Mouse (Mus musculus) urinary bladder, adult 18-20 months (tissue): ENCODE data around the gene Mpp3.
A peak's percentile ranks its signal among the peaks of the same experiment; 100 is the strongest.
"Not testable (repeated sequence)": the region's sequence is repeated elsewhere in the genome, so short reads cannot be mapped to it uniquely, and the experiment has no call there.

Source experiments
- DNase-seq, 2 experiments: peaks; one replicate each; pipeline ENCODE4 v3.0.0; 2022; ENCODE audit warnings: low spot score in 2 of 2, mixed read lengths in 2 of 2

Mpp3 gene

GRCm38 (mm10) chr11:102010140-102010539 lies 18.1 kb downstream of the Mpp3 start:
- DNase-seq: no peak

- DNase-seq: no peak
These were observed 19.2 kb downstream of the Mpp3 start for GRCm38 (mm10) chr11:102008954-102009637.

GRCm38 (mm10) chr11:102008372-102008771 lies 19.9 kb downstream of the Mpp3 start:
- DNase-seq: no peak

GRCm38 (mm10) chr11:102006688-102007087 lies 21.6 kb downstream of the Mpp3 start:
- no peak for DNase-seq

- DNase-seq: no peak
These were observed 22.0 kb downstream of the Mpp3 start for GRCm38 (mm10) chr11:102006271-102006670.

- no peak for DNase-seq
These were observed 24.0 kb downstream of the Mpp3 start for GRCm38 (mm10) chr11:102004251-102004650.

GRCm38 (mm10) chr11:101999466-101999865 lies 28.8 kb downstream of the Mpp3 start:
- no peak for DNase-seq

- no peak for DNase-seq
These were observed 30.0 kb downstream of the Mpp3 start for GRCm38 (mm10) chr11:101998258-101998657.

GRCm38 (mm10) chr11:101995938-101996337 lies 32.3 kb downstream of the Mpp3 start:
- no peak for DNase-seq

GRCm38 (mm10) chr11:101994100-101994499 lies 34.2 kb downstream of the Mpp3 start:
- no peak for DNase-seq

- no peak for DNase-seq
These were observed 35.9 kb downstream of the Mpp3 start for GRCm38 (mm10) chr11:101992411-101992810.

- no peak for DNase-seq
These were observed 36.4 kb downstream of the Mpp3 start for GRCm38 (mm10) chr11:101991813-101992212.

- DNase-seq: no peak
These were observed 38.0 kb downstream of the Mpp3 start for GRCm38 (mm10) chr11:101990244-101990643.

- no peak for DNase-seq
These were observed 41.3 kb downstream of the Mpp3 start, which contains the start of gene Dusp3 for GRCm38 (mm10) chr11:101986913-101987312. Gene Dusp3, minus strand, starts transcription at chr11:101987013.

- DNase-seq: peak; percentile 67 to 80
These were observed 42.3 kb downstream of the Mpp3 start for GRCm38 (mm10) chr11:101985990-101986389.

GRCm38 (mm10) chr11:101985450-101985849 lies 42.8 kb downstream of the Mpp3 start:
- DNase-seq: not testable (repeated sequence)

- peak; percentile 77 to 89 for DNase-seq
These were observed 43.9 kb downstream of the Mpp3 start, which contains the start of gene Cfap97d1 for GRCm38 (mm10) chr11:101984054-101985025. Gene Cfap97d1, plus strand, starts transcription at chr11:101984279.

GRCm38 (mm10) chr11:101983431-101983921 lies 44.8 kb downstream of the Mpp3 start:
- no peak for DNase-seq

GRCm38 (mm10) chr11:101982981-101983411 lies 45.3 kb downstream of the Mpp3 start:
- no peak for DNase-seq

- no peak for DNase-seq
These were observed 46.4 kb downstream of the Mpp3 start for GRCm38 (mm10) chr11:101981850-101982249.

GRCm38 (mm10) chr11:101980603-101981157 lies 47.6 kb downstream of the Mpp3 start:
- DNase-seq: no peak

- no peak for DNase-seq
These were observed 49.1 kb downstream of the Mpp3 start for GRCm38 (mm10) chr11:101979140-101979539.
